Mouse (Mus musculus): Measurements from ENCODE around the gene Bcl2l11. TPM values are rescaled to one million over a fixed set of nuclear protein-coding genes. Genes with fewer than 3 reads are reported as not detected.

The Bcl2l11 gene
- polyA plus RNA-seq, 1 experiment from 2014 or later = 29.9 TPM

- H3K27me3 ChIP-seq = peaks cover 23% of the 10 kb centered on the region
- WGBS = under 1% methylated on average over 48 of the region's 48 CpGs
- H3K9ac ChIP-seq (replicated peaks) = peak overlapping the region; percentile 84
- peaks cover 45% of the 10 kb centered on the region for H3K4me1 ChIP-seq (replicated peaks)
- H3K9me3 ChIP-seq = no peaks in the 10 kb centered on the region
- H3K4me3 ChIP-seq (replicated peaks) = peak overlapping the region; percentile 76
- H3K27ac ChIP-seq = peak overlapping the region; percentile 94
- peak; percentile 12; the same call in 1 of the 2 replicates for ATAC-seq (ENCODE audit: insufficient number of reproducible peaks, insufficient read depth, low FRiP score, low TSS enrichment, low read depth)
- peak overlapping the region; percentile 97 for H3K4me2 ChIP-seq
- H3K36me3 ChIP-seq = peaks cover 28% of the 10 kb centered on the region
Observed at GRCm38 (mm10) chr2:128127691-128128292, 2.0 kb downstream of the Bcl2l11 start.

GRCm38 (mm10) chr2:128128532-128128931 lies 2.7 kb downstream of the Bcl2l11 start:
- Histone ChIP-seq H3K27me3 (peaks cover 16% of the 10 kb centered on the region), H3K4me1 (replicated peaks) (peaks cover 39% of the 10 kb centered on the region), H3K27ac (peak overlapping the region; percentile 94), H3K4me3 (replicated peaks) (peak overlapping the region; percentile 76), H3K9ac (replicated peaks) (peak overlapping the region; percentile 84), H3K36me3 (peaks cover 35% of the 10 kb centered on the region), H3K4me2 (peak overlapping the region; percentile 97), H3K9me3 (no peaks in the 10 kb centered on the region)
- WGBS = 18% methylated on average over 10 of the region's 10 CpGs
- ATAC-seq (ENCODE audit: insufficient number of reproducible peaks, insufficient read depth, low FRiP score, low TSS enrichment, low read depth) = no peak

GRCm38 (mm10) chr2:128131503-128131902 lies 5.7 kb downstream of the Bcl2l11 start:
- ATAC-seq (ENCODE audit: insufficient number of reproducible peaks, insufficient read depth, low FRiP score, low TSS enrichment, low read depth) = no peak
- WGBS = 81% methylated on average over 11 of the region's 11 CpGs
- H3K4me2 ChIP-seq = no peak overlapping the region
- no peak overlapping the region for H3K4me3 ChIP-seq (replicated peaks)
- H3K36me3 ChIP-seq = peaks cover 59% of the 10 kb centered on the region
- no peak overlapping the region for H3K9ac ChIP-seq (replicated peaks)
- peaks cover 42% of the 10 kb centered on the region for H3K4me1 ChIP-seq (replicated peaks)
- H3K9me3 ChIP-seq = no peaks in the 10 kb centered on the region
- H3K27me3 ChIP-seq = no peaks in the 10 kb centered on the region
- no peak overlapping the region for H3K27ac ChIP-seq

- peaks cover 49% of the 10 kb centered on the region for H3K4me1 ChIP-seq (replicated peaks)
- ATAC-seq (ENCODE audit: insufficient number of reproducible peaks, insufficient read depth, low FRiP score, low TSS enrichment, low read depth) = no peak
- no peaks in the 10 kb centered on the region for H3K9me3 ChIP-seq
Observed at GRCm38 (mm10) chr2:128132635-128133034, 6.8 kb downstream of the Bcl2l11 start.

GRCm38 (mm10) chr2:128133865-128134264 lies 8.0 kb downstream of the Bcl2l11 start:
- H3K9me3 ChIP-seq = no peaks in the 10 kb centered on the region
- H3K27ac ChIP-seq = no peak overlapping the region
- H3K4me2 ChIP-seq = no peak overlapping the region
- no peak overlapping the region for H3K9ac ChIP-seq (replicated peaks)
- no peaks in the 10 kb centered on the region for H3K27me3 ChIP-seq
- H3K36me3 ChIP-seq = peaks cover 66% of the 10 kb centered on the region
- H3K4me3 ChIP-seq (replicated peaks) = no peak overlapping the region
- peaks cover 55% of the 10 kb centered on the region for H3K4me1 ChIP-seq (replicated peaks)
- ATAC-seq (ENCODE audit: insufficient number of reproducible peaks, insufficient read depth, low FRiP score, low TSS enrichment, low read depth) = no peak

More at GRCm38 (mm10) chr2:128132635-128133034, 6.8 kb downstream of the Bcl2l11 start:
- Histone ChIP-seq H3K4me2 (no peak overlapping the region), H3K9ac (replicated peaks) (no peak overlapping the region), H3K27ac (no peak overlapping the region), H3K4me3 (replicated peaks) (no peak overlapping the region), H3K27me3 (no peaks in the 10 kb centered on the region), H3K36me3 (peaks cover 66% of the 10 kb centered on the region)
- WGBS = 85% methylated on average over 5 of the region's 5 CpGs

GRCm38 (mm10) chr2:128134474-128134873 lies 8.6 kb downstream of the Bcl2l11 start:
- peaks cover 66% of the 10 kb centered on the region for H3K36me3 ChIP-seq
- H3K4me1 ChIP-seq (replicated peaks) = peaks cover 55% of the 10 kb centered on the region
- H3K27me3 ChIP-seq = no peaks in the 10 kb centered on the region

GRCm38 (mm10) chr2:128134948-128135347 lies 9.1 kb downstream of the Bcl2l11 start:
- 67% methylated on average over 8 of the region's 8 CpGs for WGBS
- Histone ChIP-seq H3K27ac (no peak overlapping the region), H3K9me3 (no peaks in the 10 kb centered on the region), H3K9ac (replicated peaks) (no peak overlapping the region), H3K4me3 (replicated peaks) (no peak overlapping the region), H3K36me3 (peaks cover 66% of the 10 kb centered on the region), H3K4me1 (replicated peaks) (peaks cover 55% of the 10 kb centered on the region), H3K27me3 (no peaks in the 10 kb centered on the region), H3K4me2 (no peak overlapping the region)
- no peak for ATAC-seq (ENCODE audit: insufficient number of reproducible peaks, insufficient read depth, low FRiP score, low TSS enrichment, low read depth)

More at GRCm38 (mm10) chr2:128134474-128134873, 8.6 kb downstream of the Bcl2l11 start:
- no peak for ATAC-seq (ENCODE audit: insufficient number of reproducible peaks, insufficient read depth, low FRiP score, low TSS enrichment, low read depth)
- H3K9ac ChIP-seq (replicated peaks) = no peak overlapping the region
- no peak overlapping the region for H3K4me2 ChIP-seq
- WGBS = 77% methylated on average over 5 of the region's 5 CpGs
- H3K27ac ChIP-seq = no peak overlapping the region
- H3K9me3 ChIP-seq = no peaks in the 10 kb centered on the region
- no peak overlapping the region for H3K4me3 ChIP-seq (replicated peaks)

- WGBS = 85% methylated on average over 16 of the region's 16 CpGs
- H3K9ac ChIP-seq (replicated peaks) = no peak overlapping the region
- peaks cover 49% of the 10 kb centered on the region for H3K36me3 ChIP-seq
- no peak overlapping the region for H3K4me3 ChIP-seq (replicated peaks)
- H3K4me2 ChIP-seq = no peak overlapping the region
- H3K27ac ChIP-seq = no peak overlapping the region
- peaks cover 58% of the 10 kb centered on the region for H3K4me1 ChIP-seq (replicated peaks)
- no peak for ATAC-seq (ENCODE audit: insufficient number of reproducible peaks, insufficient read depth, low FRiP score, low TSS enrichment, low read depth)
- no peaks in the 10 kb centered on the region for H3K9me3 ChIP-seq
- H3K27me3 ChIP-seq = no peaks in the 10 kb centered on the region
Observed at GRCm38 (mm10) chr2:128136769-128137433, 11.1 kb downstream of the Bcl2l11 start.

- ATAC-seq (ENCODE audit: insufficient number of reproducible peaks, insufficient read depth, low FRiP score, low TSS enrichment, low read depth) = no peak
- Histone ChIP-seq H3K27ac (peak overlapping the region; percentile 54), H3K4me1 (replicated peaks) (peaks cover 58% of the 10 kb centered on the region), H3K36me3 (peaks cover 53% of the 10 kb centered on the region), H3K9ac (replicated peaks) (no peak overlapping the region), H3K4me2 (peak overlapping the region; percentile 13; the same call in 1 of the 2 replicates), H3K27me3 (no peaks in the 10 kb centered on the region), H3K4me3 (replicated peaks) (no peak overlapping the region), H3K9me3 (no peaks in the 10 kb centered on the region)
- 55% methylated on average over 22 of the region's 22 CpGs for WGBS
Observed at GRCm38 (mm10) chr2:128137480-128138276, 11.8 kb downstream of the Bcl2l11 start.

- no peak overlapping the region for H3K9ac ChIP-seq (replicated peaks)
- H3K27me3 ChIP-seq = no peaks in the 10 kb centered on the region
- peaks cover 58% of the 10 kb centered on the region for H3K4me1 ChIP-seq (replicated peaks)
- peak overlapping the region; percentile 76 for H3K27ac ChIP-seq
- H3K9me3 ChIP-seq = no peaks in the 10 kb centered on the region
- H3K4me2 ChIP-seq = no peak overlapping the region
- ATAC-seq (ENCODE audit: insufficient number of reproducible peaks, insufficient read depth, low FRiP score, low TSS enrichment, low read depth) = no peak
- no peak overlapping the region for H3K4me3 ChIP-seq (replicated peaks)
- peaks cover 48% of the 10 kb centered on the region for H3K36me3 ChIP-seq
- WGBS = 39% methylated on average over 8 of the region's 8 CpGs
Observed at GRCm38 (mm10) chr2:128138924-128139323, 13.1 kb downstream of the Bcl2l11 start.

GRCm38 (mm10) chr2:128139781-128140180 lies 13.9 kb downstream of the Bcl2l11 start:
- no peak for ATAC-seq (ENCODE audit: insufficient number of reproducible peaks, insufficient read depth, low FRiP score, low TSS enrichment, low read depth)
- Histone ChIP-seq H3K4me1 (replicated peaks) (peaks cover 51% of the 10 kb centered on the region), H3K27me3 (no peaks in the 10 kb centered on the region), H3K9me3 (no peaks in the 10 kb centered on the region), H3K27ac (peak overlapping the region; percentile 18; the same call in 1 of the 2 replicates), H3K4me3 (replicated peaks) (no peak overlapping the region), H3K9ac (replicated peaks) (no peak overlapping the region), H3K36me3 (peaks cover 46% of the 10 kb centered on the region), H3K4me2 (no peak overlapping the region)
- WGBS = 71% methylated on average over 15 of the region's 15 CpGs

Measured in limb, embryonic 12.5 days (tissue).